Mouse (Mus musculus) testis, adult 2 months (tissue): Measurements from ENCODE around the gene Amn1. TPM values are rescaled to one million over a fixed set of nuclear protein-coding genes. Genes with fewer than 3 reads are reported as not detected.
A peak's percentile ranks its signal among the peaks of the same experiment; 100 is the strongest.
"Not testable (repeated sequence)": the region's sequence is repeated elsewhere in the genome, so short reads cannot be mapped to it uniquely, and the experiment has no call there.

Experiments
- H3K27ac ChIP-seq: fragments of 200-500 bp; 2 replicates; pipeline ENCODE4 v1.5.1; 2012; ENCODE audit warnings: low read depth, low read length; ENCODE audit not compliant: control insufficient read depth, insufficient read depth
- H3K27me3 ChIP-seq: fragments of 200-500 bp; 2 replicates; pipeline ENCODE4 v1.6.1; 2012; ENCODE audit warnings: mild to moderate bottlenecking, low read length, moderate library complexity; ENCODE audit not compliant: control insufficient read depth, insufficient read depth
- H3K36me3 ChIP-seq: fragments of 200-500 bp; 2 replicates; pipeline ENCODE4 v1.6.1; 2012; ENCODE audit warnings: mild to moderate bottlenecking, low read length; ENCODE audit not compliant: control insufficient read depth, insufficient read depth
- H3K4me1 ChIP-seq: fragments of 200-500 bp; 2 replicates; pipeline ENCODE4 v1.6.1; 2012; ENCODE audit warnings: low read length; ENCODE audit not compliant: control insufficient read depth, insufficient read depth
- H3K4me3 ChIP-seq: fragments of 200-500 bp; 2 replicates; pipeline ENCODE4 v1.5.1; 2012; ENCODE audit warnings: low read depth, mild to moderate bottlenecking, low read length, moderate library complexity, mixed read lengths; ENCODE audit not compliant: control insufficient read depth
- CTCF ChIP-seq: fragments of 200-500 bp; IDR thresholded peaks from 2 replicates; pipeline ENCODE4 v1.5.1; 2012; ENCODE audit warnings: low read depth, mild to moderate bottlenecking, inconsistent platforms, low read length, moderate library complexity; ENCODE audit not compliant: control insufficient read depth, insufficient read depth, insufficient replicate concordance
- POLR2A ChIP-seq: fragments of 200-500 bp; IDR thresholded peaks from 2 replicates; pipeline ENCODE4 v1.6.1; 2012; ENCODE audit warnings: low read depth, mild to moderate bottlenecking, inconsistent platforms, low read length, moderate library complexity; ENCODE audit not compliant: control insufficient read depth
- polyA plus RNA-seq: library from polyadenylated mRNA; depleted of rRNA; stranded (reverse); fragments of >200 nt; gene quantifications from 2 replicates; pipeline ENCODE4 v1.2.3, GENCODE M21; 2012

The Amn1 gene
- polyA plus RNA-seq, 1 experiment, result 58.4 TPM

DNA sequence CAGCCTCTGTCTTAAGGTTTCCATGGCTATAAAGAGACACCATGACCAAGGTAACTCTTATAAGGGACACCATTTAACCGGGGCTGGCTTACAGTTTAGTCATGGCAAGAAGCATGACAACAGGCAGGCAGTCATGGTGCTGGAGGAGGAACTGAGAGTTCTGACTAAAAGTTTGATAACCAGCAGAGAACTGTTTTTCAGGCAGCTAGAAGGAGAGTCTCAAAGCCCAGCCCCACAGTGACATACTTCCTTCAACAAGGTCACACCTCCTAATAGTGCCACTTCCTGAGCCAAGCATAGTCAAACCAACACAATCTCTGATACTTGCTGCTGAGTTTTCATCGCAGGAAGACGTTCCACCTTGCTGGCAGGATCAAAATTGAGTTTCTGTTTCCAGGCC, 49.5 kb downstream of the Amn1 start:
- TF ChIP-seq POLR2A (no peak), CTCF (no peak)
- no peaks in the 10 kb centered on the region for H3K27me3 ChIP-seq
- no peaks in the 10 kb centered on the region for H3K36me3 ChIP-seq
- peak overlapping the region; percentile 70 for H3K4me3 ChIP-seq
- H3K4me1 ChIP-seq, result no peaks in the 10 kb centered on the region
- no peak overlapping the region for H3K27ac ChIP-seq

DNA sequence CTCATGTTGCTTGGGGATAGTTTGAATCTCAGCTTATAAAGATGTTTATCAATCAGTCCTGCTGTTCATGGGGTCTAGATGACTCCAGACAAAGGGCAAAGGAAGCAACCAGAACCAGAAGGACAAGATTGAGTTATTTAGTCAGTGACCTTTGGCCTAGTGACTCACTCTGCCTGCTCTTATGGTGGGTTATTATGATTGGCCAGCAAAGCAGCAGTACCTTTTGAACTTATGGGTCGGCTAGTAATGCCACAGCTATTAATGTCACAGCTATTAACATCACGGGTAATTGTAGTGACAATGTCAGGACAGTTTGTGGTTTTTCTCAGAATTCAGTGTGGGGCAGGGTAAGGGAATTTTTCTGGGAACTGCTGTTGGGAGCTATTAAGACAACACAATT, 50.6 kb downstream of the Amn1 start:
- Histone ChIP-seq H3K4me1 (no peaks in the 10 kb centered on the region), H3K36me3 (no peaks in the 10 kb centered on the region), H3K4me3 (no peak overlapping the region), H3K27ac (no peak overlapping the region), H3K27me3 (no peaks in the 10 kb centered on the region)
- TF ChIP-seq POLR2A (no peak), CTCF (no peak)

DNA sequence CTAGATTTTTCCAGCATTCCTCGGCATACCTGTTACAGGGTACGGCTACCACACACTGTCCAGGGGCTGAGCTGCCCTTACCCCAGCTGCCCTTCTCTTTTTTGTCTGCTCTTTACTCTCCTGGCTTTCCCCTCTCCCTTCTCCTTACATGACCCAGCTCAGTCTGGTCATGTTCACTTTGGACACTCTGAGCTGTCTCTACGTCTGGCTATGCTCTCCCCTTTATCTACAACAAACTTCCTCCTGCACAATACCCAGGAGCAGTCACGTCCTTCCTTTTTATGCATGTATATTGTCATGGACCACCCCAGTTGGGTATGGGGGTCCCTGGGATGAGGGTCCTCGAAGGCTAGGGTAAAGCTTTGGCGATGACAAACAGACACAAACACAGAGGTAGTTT, 52.9 kb downstream of the Amn1 start:
- no peak overlapping the region for H3K4me3 ChIP-seq
- no peak for TF ChIP-seq CTCF
- no peak for TF ChIP-seq POLR2A
- H3K36me3 ChIP-seq, result no peaks in the 10 kb centered on the region
- peaks cover 3% of the 10 kb centered on the region for H3K4me1 ChIP-seq
- no peak overlapping the region for H3K27ac ChIP-seq
- no peaks in the 10 kb centered on the region for H3K27me3 ChIP-seq

DNA sequence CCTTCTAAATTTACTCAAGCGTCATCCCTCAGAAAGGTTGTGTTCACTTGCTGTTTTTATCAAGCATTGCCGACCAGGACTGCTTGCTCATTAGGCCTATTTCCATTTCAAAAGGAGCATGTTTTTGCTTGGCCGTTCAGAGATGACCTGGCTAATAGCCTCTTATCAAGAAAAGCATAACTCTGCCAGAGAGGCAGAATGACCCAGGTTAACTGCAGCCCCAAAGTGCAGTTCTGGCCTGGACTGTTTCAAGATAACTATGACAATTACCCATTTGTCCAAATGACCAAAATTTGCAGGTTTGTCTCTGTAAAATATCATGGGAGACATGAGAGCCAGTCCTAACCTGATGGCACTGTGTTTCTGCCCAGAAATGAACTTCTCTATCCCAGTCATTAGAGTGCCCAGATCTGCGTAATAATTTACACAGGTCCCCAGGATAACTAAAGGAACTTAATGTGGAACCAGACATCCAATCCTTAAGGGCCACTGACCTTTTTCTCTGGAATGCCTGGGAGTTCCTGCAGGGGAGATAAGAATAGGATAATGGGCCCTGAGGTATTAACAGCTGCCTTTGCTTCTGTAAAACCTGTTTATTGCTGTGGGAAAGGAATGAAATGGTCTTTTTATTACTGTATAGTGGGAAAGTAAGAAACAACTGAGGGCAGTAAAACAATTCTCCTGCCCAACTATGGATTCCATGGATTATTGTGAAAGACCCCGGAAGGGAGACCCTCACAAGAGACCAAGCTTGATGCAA, 53.9 kb downstream of the Amn1 start:
- Histone ChIP-seq H3K27me3 (no peaks in the 10 kb centered on the region), H3K27ac (no peak overlapping the region), H3K4me1 (peaks cover 3% of the 10 kb centered on the region), H3K36me3 (no peaks in the 10 kb centered on the region), H3K4me3 (no peak overlapping the region)
- TF ChIP-seq CTCF (no peak), POLR2A (no peak)

DNA sequence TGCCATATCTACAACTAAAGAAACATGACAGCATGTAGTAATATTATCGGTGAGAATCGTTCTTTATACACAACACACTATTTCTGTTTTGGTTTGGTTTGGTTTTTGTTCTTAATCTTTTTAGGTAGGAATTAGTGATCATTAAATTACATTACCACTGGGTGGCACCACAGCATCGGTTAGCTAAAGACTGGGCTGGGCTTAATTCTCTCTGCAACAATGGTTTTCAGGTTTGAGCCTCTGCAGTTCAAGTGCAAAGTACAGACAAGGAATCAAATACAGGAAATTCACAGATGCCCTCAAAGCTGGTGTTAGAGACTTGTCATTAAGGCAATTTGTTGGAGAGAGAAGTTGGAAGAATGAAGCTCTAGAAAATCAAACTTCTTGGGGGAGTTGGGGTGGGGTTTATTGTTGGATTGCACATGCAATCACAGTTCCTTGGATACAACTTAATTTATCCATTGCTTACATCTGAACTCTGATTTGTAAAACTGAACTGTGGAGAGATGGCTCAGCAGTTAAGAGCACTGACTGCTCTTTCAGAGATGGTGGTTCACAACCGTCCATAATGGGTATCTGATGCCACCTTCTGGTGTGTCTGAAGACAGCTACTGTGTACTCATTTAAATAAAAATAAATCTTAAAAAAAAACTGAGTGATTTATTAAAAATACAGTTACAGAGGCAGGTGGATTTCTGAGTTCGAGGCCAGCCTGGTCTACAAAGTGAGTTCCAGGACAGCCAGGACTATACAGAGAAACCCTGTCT, 56.0 kb downstream of the Amn1 start:
- H3K4me1 ChIP-seq, result peaks cover 3% of the 10 kb centered on the region

DNA sequence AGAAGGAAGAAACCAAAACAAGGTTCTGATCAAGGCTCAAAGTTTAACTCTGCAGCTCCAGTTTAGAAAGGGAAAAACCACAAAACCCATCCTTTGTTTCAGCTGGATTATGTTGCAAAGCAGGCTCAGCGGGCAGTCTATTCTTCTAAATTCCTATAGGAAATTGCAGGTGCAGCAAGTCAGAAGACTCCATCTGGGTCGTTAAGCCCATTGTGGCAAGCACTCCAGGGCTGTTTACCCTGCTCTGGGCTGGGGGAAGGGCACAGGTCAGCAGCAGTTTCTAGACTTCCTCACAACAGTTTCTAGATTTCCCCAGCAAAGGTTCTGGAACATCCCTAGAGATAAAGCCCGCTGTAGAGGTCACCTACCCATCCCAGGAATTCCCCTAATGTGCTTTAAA, 57.4 kb downstream of the Amn1 start:
- peaks cover 3% of the 10 kb centered on the region for H3K4me1 ChIP-seq
- TF ChIP-seq POLR2A (no peak), CTCF (no peak)

More for the DNA sequence above, 56.0 kb downstream of the Amn1 start:
- H3K27me3 ChIP-seq, result no peaks in the 10 kb centered on the region
- TF ChIP-seq CTCF (no peak), POLR2A (no peak)
- no peak overlapping the region for H3K4me3 ChIP-seq
- H3K27ac ChIP-seq, result no peak overlapping the region
- no peaks in the 10 kb centered on the region for H3K36me3 ChIP-seq

DNA sequence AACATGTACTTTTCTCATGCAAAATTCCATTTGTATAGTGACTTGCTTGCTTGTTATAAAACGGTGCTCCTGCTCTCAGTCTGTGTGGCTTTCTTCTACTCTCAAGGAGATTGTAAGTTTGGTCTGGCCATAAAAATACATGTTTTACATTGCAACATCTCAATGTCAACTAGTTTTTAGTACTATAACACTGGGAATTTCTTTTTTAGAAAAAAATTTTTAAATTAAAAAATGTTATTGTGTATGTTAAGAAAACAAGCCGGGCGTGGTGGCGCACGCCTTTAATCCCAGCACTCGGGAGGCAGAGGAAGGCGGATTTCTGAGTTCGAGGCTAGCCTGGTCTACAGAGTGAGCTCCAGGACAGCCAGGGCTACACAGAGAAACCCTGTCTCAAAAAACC, 58.6 kb downstream of the Amn1 start, which contains the start of gene Gm10203:
Gene Gm10203, plus strand, starts transcription at position 301 of the 400 bp plus-strand sequence.
- not testable (repeated sequence) for H3K27me3 ChIP-seq, H3K27ac ChIP-seq, H3K4me1 ChIP-seq, H3K4me3 ChIP-seq, H3K36me3 ChIP-seq

More for the DNA sequence above, 57.4 kb downstream of the Amn1 start:
- Histone ChIP-seq H3K27me3 (no peaks in the 10 kb centered on the region), H3K27ac (no peak overlapping the region), H3K36me3 (no peaks in the 10 kb centered on the region), H3K4me3 (no peak overlapping the region)
